Mouse (Mus musculus): ENCODE results near the gene Mknk1. TPM values are rescaled to one million over a fixed set of nuclear protein-coding genes. Genes with fewer than 3 reads are reported as not detected.
A peak's percentile ranks its signal among the peaks of the same experiment; 100 is the strongest.

Gene Mknk1
- total and polyA plus RNA-seq, 3 experiments: 25.8 to 38.5 TPM; not detected in 1

GRCm38 (mm10) chr4:115848990-115849677, 10.1 kb downstream of the Mknk1 start (continued):
- TF ChIP-seq MEF2A (IDR thresholded peaks at IDR 0.05; ENCODE audit: extremely low read depth, insufficient replicate concordance, low read depth, low read length, poor library complexity, severe bottlenecking) (no peak), BHLHE40 (IDR thresholded peaks at IDR 0.05; ENCODE audit: borderline replicate concordance, low read depth, low read length) (peak; percentile 57; the same call in 1 of the 2 replicates), HCFC1 (IDR thresholded peaks at IDR 0.05; ENCODE audit: low read depth, low read length) (0 out of 2 replicates have a peak, but pooled peaks have one; percentile 47), CHD2 (IDR thresholded peaks at IDR 0.05; ENCODE audit: low read length) (peak; percentile 14; the same call in 1 of the 2 replicates), MYC (IDR thresholded peaks at IDR 0.05; ENCODE audit: low read depth, low read length) (peak; percentile 85), POLR2AphosphoS5 (IDR thresholded peaks at IDR 0.05; ENCODE audit: borderline replicate concordance, low read depth, low read length) (no peak), KAT2A (conservative IDR thresholded peaks at IDR 0.05; ENCODE audit: low read depth, low read length) (peak; percentile 43; the same call in 1 of the 2 replicates), ZKSCAN1 (IDR thresholded peaks at IDR 0.05; ENCODE audit: low read depth, low read length) (no peak), POLR2AphosphoS2 (IDR thresholded peaks at IDR 0.05; ENCODE audit: low read length) (no peak; the same call in 1 of the 2 replicates), TCF12 (IDR thresholded peaks at IDR 0.05; ENCODE audit: low read depth, low read length) (peak; percentile 100), NELFE (IDR thresholded peaks at IDR 0.05; ENCODE audit: low read depth, low read length) (no peak), JUND (IDR thresholded peaks at IDR 0.05; ENCODE audit: low read depth, low read length) (peak; percentile 58; the same call in 1 of the 2 replicates), POLR2A (IDR thresholded peaks at IDR 0.05; ENCODE audit: control insufficient read depth in 1 of 2, insufficient read depth in 1 of 2, low read depth in 1 of 2, low read length in 2 of 2, poor library complexity in 1 of 2) (no peak), NRF1 (IDR thresholded peaks at IDR 0.05; ENCODE audit: insufficient read depth, low read depth, low read length, poor library complexity, severe bottlenecking) (no peak), USF2 (IDR thresholded peaks at IDR 0.05; ENCODE audit: borderline replicate concordance in 1 of 2, insufficient read depth in 1 of 2, low read depth in 1 of 2, low read length in 2 of 2) (no peak), CHD1 (IDR thresholded peaks at IDR 0.05; ENCODE audit: low read depth, low read length) (no peak), UBTF (IDR thresholded peaks at IDR 0.05; ENCODE audit: borderline replicate concordance, insufficient read depth, low read depth, low read length) (no peak), EP300 (IDR thresholded peaks at IDR 0.05; ENCODE audit: low read depth in 1 of 2, low read length in 2 of 2) (peak; percentile 97 to 99)

- TF ChIP-seq E2F4 (IDR thresholded peaks at IDR 0.05; ENCODE audit: borderline replicate concordance, low read depth, low read length): no peak
- no peak for TF ChIP-seq ZKSCAN1 (IDR thresholded peaks at IDR 0.05; ENCODE audit: low read depth, low read length)
- 0 out of 2 replicates have a peak, but pooled peaks have one; percentile 24 for TF ChIP-seq ELF1 (IDR thresholded peaks at IDR 0.05; ENCODE audit: low read depth, low read length)
- Histone ChIP-seq H3K4me1 (ENCODE audit: control insufficient read depth in 1 of 2, insufficient read depth in 2 of 2, low read length in 2 of 2) (peaks cover 29 to 43% of the 10 kb centered on the region in 2 experiments), H3K9ac (ENCODE audit: control insufficient read depth, low read depth, low read length, poor library complexity, severe bottlenecking) (peak overlapping the region; percentile 3; the same call in 1 of the 2 replicates), H3K27ac (ENCODE audit: control insufficient read depth, low read depth, low read length) (peak overlapping the region; percentile 50; the same call in 1 of the 2 replicates), H3K9me3 (replicated peaks; ENCODE audit: insufficient read depth, low read length) (no peaks in the 10 kb centered on the region), H3K27me3 (ENCODE audit: control insufficient read depth in 1 of 2, insufficient read depth in 2 of 2, low read length in 2 of 2) (no peaks in the 10 kb centered on the region), H3K4me3 (ENCODE audit: control insufficient read depth in 1 of 2, insufficient read depth in 1 of 2, low read depth in 2 of 2, low read length in 2 of 2) (no peak overlapping the region), H3K36me3 (ENCODE audit: control insufficient read depth in 1 of 2, insufficient read depth in 2 of 2, low read length in 2 of 2) (peaks cover 6 to 41% of the 10 kb centered on the region in 2 experiments), H3K79me2 (ENCODE audit: control insufficient read depth, insufficient read depth, low read length, poor library complexity) (no peaks in the 10 kb centered on the region)
- DNase-seq (ENCODE audit: low read depth, low spot score): no peak
These were observed 11.1 kb downstream of the Mknk1 start for GRCm38 (mm10) chr4:115850111-115850510.

Measured in MEL (cell line).